Mouse (Mus musculus) testis, adult 2 months (tissue): ENCODE data around the gene Runx2. TPM values are rescaled to one million over a fixed set of nuclear protein-coding genes. Genes with fewer than 3 reads are reported as not detected.
A peak's percentile ranks its signal among the peaks of the same experiment; 100 is the strongest.

Experiments
- H3K27ac ChIP-seq: fragments of 200-500 bp; 2 replicates; pipeline ENCODE4 v1.5.1; 2012; ENCODE audit warnings: low read depth, low read length; ENCODE audit not compliant: control insufficient read depth, insufficient read depth
- H3K27me3 ChIP-seq: fragments of 200-500 bp; 2 replicates; pipeline ENCODE4 v1.6.1; 2012; ENCODE audit warnings: mild to moderate bottlenecking, low read length, moderate library complexity; ENCODE audit not compliant: control insufficient read depth, insufficient read depth
- H3K36me3 ChIP-seq: fragments of 200-500 bp; 2 replicates; pipeline ENCODE4 v1.6.1; 2012; ENCODE audit warnings: mild to moderate bottlenecking, low read length; ENCODE audit not compliant: control insufficient read depth, insufficient read depth
- H3K4me1 ChIP-seq: fragments of 200-500 bp; 2 replicates; pipeline ENCODE4 v1.6.1; 2012; ENCODE audit warnings: low read length; ENCODE audit not compliant: control insufficient read depth, insufficient read depth
- H3K4me3 ChIP-seq: fragments of 200-500 bp; 2 replicates; pipeline ENCODE4 v1.5.1; 2012; ENCODE audit warnings: low read depth, mild to moderate bottlenecking, low read length, moderate library complexity, mixed read lengths; ENCODE audit not compliant: control insufficient read depth
- CTCF ChIP-seq: fragments of 200-500 bp; IDR thresholded peaks from 2 replicates; pipeline ENCODE4 v1.5.1; 2012; ENCODE audit warnings: low read depth, mild to moderate bottlenecking, inconsistent platforms, low read length, moderate library complexity; ENCODE audit not compliant: control insufficient read depth, insufficient read depth, insufficient replicate concordance
- POLR2A ChIP-seq: fragments of 200-500 bp; IDR thresholded peaks from 2 replicates; pipeline ENCODE4 v1.6.1; 2012; ENCODE audit warnings: low read depth, mild to moderate bottlenecking, inconsistent platforms, low read length, moderate library complexity; ENCODE audit not compliant: control insufficient read depth
- polyA plus RNA-seq: library from polyadenylated mRNA; depleted of rRNA; stranded (reverse); fragments of >200 nt; gene quantifications from 2 replicates; pipeline ENCODE4 v1.2.3, GENCODE M21; 2012

The Runx2 gene
- polyA plus RNA-seq, 1 experiment, result 10.4 TPM

DNA sequence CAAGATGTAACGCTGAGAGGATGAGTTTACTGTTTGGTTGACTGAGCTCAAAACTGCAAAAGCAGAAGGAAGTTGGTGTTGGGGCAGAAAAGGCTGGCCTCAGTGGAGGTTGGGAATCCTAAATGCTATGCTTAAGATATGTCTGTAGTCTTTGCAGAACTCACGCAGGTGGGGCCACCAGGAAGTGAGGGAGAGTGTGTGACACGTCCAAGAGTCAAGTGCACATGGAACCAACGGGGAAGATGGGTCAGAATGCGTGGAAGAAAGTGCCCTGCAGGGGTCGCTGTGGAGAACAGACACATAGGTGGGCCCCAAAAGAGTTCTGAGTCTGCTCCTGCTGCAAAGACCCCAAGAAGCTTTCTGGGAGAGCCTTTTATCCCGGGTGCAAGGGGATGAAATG is 141.8 kb downstream of the Runx2 start:
- Histone ChIP-seq H3K27me3 (no peaks in the 10 kb centered on the region), H3K4me3 (no peak overlapping the region), H3K4me1 (no peaks in the 10 kb centered on the region), H3K27ac (no peak overlapping the region), H3K36me3 (no peaks in the 10 kb centered on the region)
- TF ChIP-seq POLR2A (no peak), CTCF (peak; percentile 11; the same call in 1 of the 2 replicates)

- Histone ChIP-seq H3K27ac (no peak overlapping the region), H3K4me3 (no peak overlapping the region), H3K27me3 (no peaks in the 10 kb centered on the region), H3K4me1 (no peaks in the 10 kb centered on the region), H3K36me3 (no peaks in the 10 kb centered on the region)
- TF ChIP-seq CTCF (no peak), POLR2A (no peak)
Measured at GRCm38 (mm10) chr17:44671946-44672692, 142.5 kb downstream of the Runx2 start.

GRCm38 (mm10) chr17:44669985-44670384 is 144.6 kb downstream of the Runx2 start:
- no peak overlapping the region for H3K4me3 ChIP-seq
- H3K27me3 ChIP-seq, result no peaks in the 10 kb centered on the region
- no peak for TF ChIP-seq CTCF
- no peak for TF ChIP-seq POLR2A
- no peaks in the 10 kb centered on the region for H3K36me3 ChIP-seq
- no peak overlapping the region for H3K27ac ChIP-seq
- no peaks in the 10 kb centered on the region for H3K4me1 ChIP-seq

DNA sequence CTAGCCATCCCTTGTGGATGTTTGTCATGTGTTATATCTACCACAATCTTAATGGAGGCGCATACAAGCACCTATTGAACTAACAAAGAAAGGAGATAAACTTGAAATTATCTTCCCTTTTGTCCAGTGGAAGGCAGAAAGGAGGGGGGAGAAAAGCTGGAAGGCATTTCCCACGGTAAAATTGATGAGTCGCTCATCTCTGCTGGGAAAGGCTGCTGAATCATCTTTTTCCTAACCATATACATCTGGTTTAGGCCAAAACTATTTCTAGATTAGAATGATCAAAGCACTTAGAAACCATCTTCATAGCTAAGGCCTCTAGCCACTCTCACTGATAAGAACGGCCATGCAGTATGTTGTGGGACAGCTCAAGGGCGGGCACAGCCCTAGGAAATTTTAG is 147.3 kb downstream of the Runx2 start:
- Histone ChIP-seq H3K36me3 (no peaks in the 10 kb centered on the region), H3K27ac (no peak overlapping the region), H3K4me1 (no peaks in the 10 kb centered on the region), H3K27me3 (no peaks in the 10 kb centered on the region), H3K4me3 (no peak overlapping the region)
- no peak for TF ChIP-seq POLR2A
- TF ChIP-seq CTCF, result no peak

GRCm38 (mm10) chr17:44663872-44664271 is 150.7 kb downstream of the Runx2 start:
- H3K36me3 ChIP-seq, result no peaks in the 10 kb centered on the region
- TF ChIP-seq POLR2A (no peak), CTCF (no peak)
- no peak overlapping the region for H3K27ac ChIP-seq
- H3K27me3 ChIP-seq, result no peaks in the 10 kb centered on the region
- H3K4me3 ChIP-seq, result no peak overlapping the region
- H3K4me1 ChIP-seq, result no peaks in the 10 kb centered on the region

DNA sequence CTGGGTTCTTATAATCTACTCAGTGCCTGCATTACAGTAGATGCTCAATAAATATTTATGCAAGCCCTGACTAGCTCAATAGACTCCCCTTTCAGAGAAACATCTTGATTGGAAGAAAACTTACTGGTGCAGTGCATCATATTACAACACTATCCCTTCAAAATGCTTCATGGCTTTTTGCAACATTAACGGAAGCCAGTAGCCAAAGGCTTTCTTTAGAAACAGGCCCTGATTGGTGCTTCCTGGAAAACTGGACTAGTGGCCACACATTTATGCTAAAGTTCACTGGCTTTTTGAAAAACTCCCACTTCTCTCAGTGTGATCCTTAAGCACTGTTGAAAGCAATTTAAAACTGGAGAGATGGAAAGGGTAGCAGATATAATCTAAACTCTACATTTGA is 151.4 kb downstream of the Runx2 start:
- H3K27ac ChIP-seq, result no peak overlapping the region
- no peaks in the 10 kb centered on the region for H3K27me3 ChIP-seq

DNA sequence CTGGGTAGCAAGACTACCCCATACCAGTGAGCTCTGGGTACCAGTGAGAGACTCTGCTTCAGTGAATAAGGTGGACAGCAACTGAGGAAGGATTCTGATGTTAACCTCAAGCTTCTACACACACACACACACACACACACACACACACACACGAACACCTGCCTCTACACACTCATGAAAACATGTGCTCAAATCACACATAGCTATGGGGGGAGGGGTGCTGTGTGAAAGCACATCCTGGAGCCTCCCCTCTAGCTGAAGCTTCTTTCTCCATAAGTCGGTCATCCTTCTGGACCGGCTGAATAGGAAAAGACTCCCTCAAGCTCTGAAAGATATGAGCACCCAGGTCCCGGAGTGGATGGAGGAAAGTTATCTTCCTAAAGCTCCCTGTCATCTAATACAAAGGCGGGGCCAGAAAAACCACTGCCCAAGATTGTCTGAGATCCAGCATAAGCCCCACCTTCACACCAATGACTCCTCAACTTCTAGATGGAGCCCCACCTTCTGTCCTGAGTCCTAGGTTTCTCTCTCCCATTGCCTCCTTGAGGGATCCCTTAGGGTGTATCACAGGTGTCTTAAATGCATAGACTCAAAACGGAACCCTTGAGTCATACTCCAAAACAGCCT is 152.4 kb downstream of the Runx2 start:
- no peak overlapping the region for H3K27ac ChIP-seq
- H3K27me3 ChIP-seq, result no peaks in the 10 kb centered on the region
- H3K36me3 ChIP-seq, result no peaks in the 10 kb centered on the region

More for the DNA sequence above, 151.4 kb downstream of the Runx2 start:
- Histone ChIP-seq H3K4me1 (no peaks in the 10 kb centered on the region), H3K36me3 (no peaks in the 10 kb centered on the region), H3K4me3 (no peak overlapping the region)
- TF ChIP-seq POLR2A (no peak), CTCF (no peak)

More for the DNA sequence above, 152.4 kb downstream of the Runx2 start:
- TF ChIP-seq CTCF (no peak), POLR2A (no peak)
- Histone ChIP-seq H3K4me1 (no peaks in the 10 kb centered on the region), H3K4me3 (no peak overlapping the region)
